Mouse (Mus musculus) midbrain, embryonic 16.5 days (tissue): Measurements from ENCODE around the gene Hps5. TPM values are rescaled to one million over a fixed set of nuclear protein-coding genes. Genes with fewer than 3 reads are reported as not detected.
A peak's percentile ranks its signal among the peaks of the same experiment; 100 is the strongest.
"Not testable (repeated sequence)": the region's sequence is repeated elsewhere in the genome, so short reads cannot be mapped to it uniquely, and the experiment has no call there.

ENCODE experiments used
- ATAC-seq: fragments of 200-750 bp; cut with Nextera tagmentation; 2 replicates; pipeline ENCODE4 v1.8.0; 2017; ENCODE audit warnings: moderate TSS enrichment
- H3K27ac ChIP-seq: fragments of 300-500 bp; sonication (generic); 2 replicates; pipeline ENCODE4 v1.5.1; 2014; ENCODE audit warnings: mild to moderate bottlenecking, low read length, mixed read lengths
- H3K27me3 ChIP-seq: fragments of 300-500 bp; sonication (generic); 2 replicates; pipeline ENCODE4 v1.6.1; 2014; ENCODE audit warnings: low read depth, low read length, mixed read lengths; ENCODE audit not compliant: control insufficient read depth, insufficient read depth
- H3K36me3 ChIP-seq: fragments of 300-500 bp; sonication (generic); 2 replicates; pipeline ENCODE4 v1.6.1; 2014; ENCODE audit warnings: mild to moderate bottlenecking, low read length, moderate library complexity, mixed read lengths; ENCODE audit not compliant: control insufficient read depth, insufficient read depth
- H3K4me1 ChIP-seq: fragments of 300-500 bp; sonication (generic); 2 replicates; pipeline ENCODE4 v1.6.1; 2014; ENCODE audit warnings: mild to moderate bottlenecking, low read length, mixed read lengths; ENCODE audit not compliant: control insufficient read depth, insufficient read depth
- H3K4me2 ChIP-seq: fragments of 300-500 bp; sonication (generic); 2 replicates; pipeline ENCODE4 v1.6.1; 2014; ENCODE audit warnings: mild to moderate bottlenecking, low read length, mixed read lengths
- H3K4me3 ChIP-seq: fragments of 300-500 bp; sonication (generic); 2 replicates; pipeline ENCODE4 v1.5.1; 2014; ENCODE audit warnings: low read depth, mild to moderate bottlenecking, low read length, moderate library complexity, mixed read lengths
- H3K9ac ChIP-seq: fragments of 300-500 bp; sonication (generic); 2 replicates; pipeline ENCODE4 v1.6.1; 2014; ENCODE audit warnings: low read depth, low read length, mixed read lengths
- H3K9me3 ChIP-seq: fragments of 300-500 bp; sonication (generic); replicated peaks from 2 replicates; pipeline ENCODE4 v1.6.1; 2014; ENCODE audit warnings: mild to moderate bottlenecking, low read length, mixed read lengths; ENCODE audit not compliant: control insufficient read depth, poor library complexity, severe bottlenecking
- WGBS: fragments of 180-500 bp; shearing (Covaris S2); extraction: QIAGEN DNeasy Blood & Tissue Kit; methylation state at CpG from one replicate; pipeline ENCODE4 v1.1.7; 2014; 5-methylcytosine and 5-hydroxymethylcytosine counted together
- polyA plus RNA-seq: library from polyadenylated mRNA; unstranded; fragments of >200 nt; fragmentation: Nextera tagmentation; extraction: Ambion mirVana; gene quantifications from 2 replicates; pipeline ENCODE4 v1.2.1, GENCODE M21; 2015

Gene Hps5
- polyA plus RNA-seq, 1 experiment from 2014 or later = 11.1 TPM

DNA sequence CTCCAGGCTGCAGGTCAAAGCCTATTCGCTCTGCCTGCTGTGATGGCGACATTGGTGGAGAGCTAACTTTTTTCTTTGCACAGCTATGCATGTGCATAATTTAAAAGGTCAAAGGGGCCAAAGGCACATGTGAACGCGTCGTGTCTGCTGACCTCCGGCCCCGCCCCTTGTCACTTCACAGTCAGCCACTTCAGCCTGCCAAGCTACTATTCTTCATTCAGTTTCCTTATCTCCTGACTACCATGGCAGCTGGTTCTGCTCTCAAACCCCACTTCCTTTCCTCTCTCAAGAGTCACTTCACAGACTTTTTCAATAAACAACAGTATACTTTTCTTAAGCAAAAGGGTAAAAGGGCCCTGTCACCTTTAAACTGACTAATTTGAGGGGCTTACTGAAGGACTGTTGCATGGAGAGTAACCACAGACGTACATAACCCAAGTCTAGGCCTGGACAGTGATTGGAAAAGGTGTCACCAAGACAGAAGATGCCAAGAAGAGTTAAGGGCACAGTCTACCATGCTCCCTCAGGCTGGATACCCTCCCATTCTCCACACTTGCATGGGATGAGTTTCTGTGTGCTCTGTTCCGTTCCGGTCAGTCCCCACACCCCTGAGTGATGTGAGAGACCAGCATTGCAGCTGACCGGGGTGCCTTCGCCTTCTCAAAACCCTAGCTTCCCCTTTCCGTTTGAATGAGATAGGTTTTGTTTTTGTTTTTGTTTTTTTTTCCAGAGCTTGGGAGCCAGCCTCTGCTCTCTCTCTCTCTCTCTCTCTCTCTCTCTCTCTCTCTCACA, 35.1 kb upstream of the Hps5 start:
- H3K27me3 ChIP-seq = no peaks in the 10 kb centered on the region
- no peaks in the 10 kb centered on the region for H3K36me3 ChIP-seq
- 65% methylated on average over 13 of the region's 13 CpGs for WGBS
- H3K4me2 ChIP-seq = no peak overlapping the region
- no peak overlapping the region for H3K9ac ChIP-seq
- no peak for ATAC-seq
- no peaks in the 10 kb centered on the region for H3K9me3 ChIP-seq
- H3K4me1 ChIP-seq = no peaks in the 10 kb centered on the region
- no peak overlapping the region for H3K4me3 ChIP-seq
- no peak overlapping the region for H3K27ac ChIP-seq

- 90% methylated on average over 12 of the region's 12 CpGs for WGBS
- no peak overlapping the region for H3K27ac ChIP-seq
- H3K27me3 ChIP-seq = no peaks in the 10 kb centered on the region
Measured at GRCm38 (mm10) chr7:46829911-46830310, 34.0 kb upstream of the Hps5 start.

GRCm38 (mm10) chr7:46827803-46828184, 31.9 kb upstream of the Hps5 start:
- WGBS = 90% methylated on average over 2 of the region's 2 CpGs
- ATAC-seq = no peak
- Histone ChIP-seq H3K27me3 (no peaks in the 10 kb centered on the region), H3K4me2 (no peak overlapping the region), H3K36me3 (peaks cover 9% of the 10 kb centered on the region), H3K4me1 (no peaks in the 10 kb centered on the region), H3K9me3 (no peaks in the 10 kb centered on the region), H3K27ac (no peak overlapping the region), H3K4me3 (no peak overlapping the region), H3K9ac (no peak overlapping the region)

More at GRCm38 (mm10) chr7:46829911-46830310, 34.0 kb upstream of the Hps5 start:
- Histone ChIP-seq H3K4me3 (no peak overlapping the region), H3K9ac (no peak overlapping the region), H3K9me3 (no peaks in the 10 kb centered on the region), H3K36me3 (no peaks in the 10 kb centered on the region), H3K4me1 (no peaks in the 10 kb centered on the region), H3K4me2 (no peak overlapping the region)
- no peak for ATAC-seq

DNA sequence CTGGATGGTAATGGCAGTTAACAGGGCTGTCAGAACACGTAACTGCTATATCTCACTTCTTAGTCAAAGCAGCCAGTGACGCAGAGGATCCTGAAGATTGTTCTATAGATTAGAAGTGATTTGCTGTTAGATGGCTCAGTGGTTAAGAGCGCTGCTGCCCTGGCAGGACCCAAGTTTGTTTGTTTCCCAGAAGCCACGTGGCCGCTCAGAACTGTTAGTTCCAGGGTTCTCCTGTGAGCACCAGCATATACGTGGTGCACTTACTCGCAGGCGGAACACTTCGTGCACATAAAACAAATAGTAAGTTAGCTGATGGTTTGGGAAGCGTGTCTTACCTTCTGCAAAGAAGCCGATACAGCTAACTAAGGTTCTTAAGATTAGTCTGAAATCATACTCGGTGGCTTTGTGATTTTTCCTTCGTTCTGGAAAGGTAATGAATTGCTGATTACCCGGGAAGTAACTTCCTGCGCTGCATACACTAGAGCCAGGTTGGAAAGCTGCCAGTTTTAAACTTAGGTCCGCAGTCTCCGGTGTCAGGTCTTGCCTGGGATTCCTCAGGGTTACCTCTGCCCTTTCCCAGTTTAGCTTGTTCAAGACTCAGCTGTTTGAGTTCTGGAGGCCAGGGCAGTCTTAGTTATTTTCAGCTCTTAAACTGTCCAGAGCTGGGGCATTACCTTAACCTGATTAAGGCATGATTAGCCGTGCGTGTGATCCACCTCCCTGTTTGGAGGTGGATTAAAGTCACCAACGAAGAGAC, 31.4 kb upstream of the Hps5 start:
- no peaks in the 10 kb centered on the region for H3K9me3 ChIP-seq
- H3K27ac ChIP-seq = no peak overlapping the region
- H3K4me1 ChIP-seq = no peaks in the 10 kb centered on the region
- no peak overlapping the region for H3K9ac ChIP-seq
- H3K36me3 ChIP-seq = peaks cover 14% of the 10 kb centered on the region
- no peak overlapping the region for H3K4me2 ChIP-seq
- no peak overlapping the region for H3K4me3 ChIP-seq
- H3K27me3 ChIP-seq = no peaks in the 10 kb centered on the region
- 81% methylated on average over 20 of the region's 20 CpGs for WGBS
- no peak for ATAC-seq

DNA sequence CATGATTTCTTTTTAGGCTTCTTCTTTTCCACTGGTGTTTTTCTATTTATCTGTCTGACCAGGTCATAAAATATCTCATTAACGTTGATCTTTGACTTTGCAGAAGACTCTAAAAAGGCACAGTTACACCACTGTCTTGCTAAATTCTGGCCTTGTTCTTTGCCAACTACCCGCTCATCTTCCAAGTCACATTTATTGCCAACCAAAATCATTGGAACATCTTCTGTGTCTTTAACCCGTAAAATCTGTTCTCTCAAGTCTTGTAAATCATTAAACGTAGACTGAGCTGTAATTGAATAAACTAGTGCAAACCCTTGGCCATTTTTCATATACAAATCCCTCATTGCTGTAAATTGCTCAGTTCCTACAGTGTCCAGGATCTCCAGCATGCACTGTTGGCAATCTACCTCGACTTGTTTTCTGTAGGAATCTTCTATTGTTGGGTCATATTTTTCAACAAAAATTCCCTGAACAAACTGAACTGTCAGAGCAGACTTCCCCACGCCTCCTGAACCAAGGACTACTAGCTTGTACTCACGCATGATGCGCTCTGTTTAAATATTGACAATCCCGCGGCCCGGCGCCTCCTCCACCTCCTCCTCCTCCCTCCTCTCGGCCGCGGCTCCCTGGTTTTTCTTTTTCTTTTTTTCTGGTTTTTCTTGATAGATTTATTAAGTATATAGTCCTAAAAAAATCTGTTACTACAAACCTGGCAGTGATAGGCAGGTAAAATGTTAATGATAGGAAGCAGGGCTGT, 25.2 kb upstream of the Hps5 start:
- not testable (repeated sequence) for H3K9me3 ChIP-seq, H3K9ac ChIP-seq, H3K4me3 ChIP-seq, H3K27me3 ChIP-seq, H3K27ac ChIP-seq, H3K4me2 ChIP-seq, H3K4me1 ChIP-seq, ATAC-seq
- 90% methylated on average over 15 of the region's 15 CpGs for WGBS
- peaks cover 41% of the 10 kb centered on the region for H3K36me3 ChIP-seq

DNA sequence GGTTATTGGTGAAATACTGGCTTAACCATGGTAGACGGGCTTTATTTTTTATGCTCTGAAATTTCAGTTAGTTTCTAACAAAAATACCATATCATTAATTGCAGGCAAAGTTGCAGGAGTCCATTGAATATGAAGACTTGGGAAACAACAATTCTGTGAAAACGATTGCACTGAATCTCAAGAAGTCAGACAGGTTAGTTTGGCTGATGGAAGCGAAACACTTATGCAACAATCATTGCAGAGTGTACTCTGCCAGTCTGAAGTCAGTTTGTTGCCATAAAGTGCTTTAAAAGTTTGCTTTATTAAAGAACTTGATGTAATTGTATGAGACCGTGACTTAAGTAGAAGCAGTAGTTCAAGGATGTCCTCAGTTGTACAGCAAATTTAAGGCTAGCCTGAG, 18.1 kb upstream of the Hps5 start:
- Histone ChIP-seq H3K9me3 (no peaks in the 10 kb centered on the region), H3K36me3 (peaks cover 40% of the 10 kb centered on the region), H3K9ac (no peak overlapping the region), H3K4me3 (no peak overlapping the region), H3K27me3 (no peaks in the 10 kb centered on the region), H3K4me2 (no peak overlapping the region), H3K4me1 (no peaks in the 10 kb centered on the region), H3K27ac (no peak overlapping the region)
- ATAC-seq = no peak
- WGBS = 94% methylated on average over 4 of the region's 4 CpGs

GRCm38 (mm10) chr7:46810325-46810724, 14.5 kb upstream of the Hps5 start:
- Histone ChIP-seq H3K9ac (no peak overlapping the region), H3K4me2 (no peak overlapping the region), H3K4me1 (no peaks in the 10 kb centered on the region), H3K9me3 (no peaks in the 10 kb centered on the region), H3K27ac (no peak overlapping the region), H3K27me3 (no peaks in the 10 kb centered on the region), H3K36me3 (peaks cover 29% of the 10 kb centered on the region), H3K4me3 (no peak overlapping the region)
- 98% methylated on average over 6 of the region's 6 CpGs for WGBS
- no peak for ATAC-seq

GRCm38 (mm10) chr7:46796779-46797178, 915 bp upstream of the Hps5 start:
- H3K36me3 ChIP-seq = peaks cover 11% of the 10 kb centered on the region
- peak overlapping the region; percentile 95 for H3K9ac ChIP-seq
- H3K9me3 ChIP-seq = no peaks in the 10 kb centered on the region
- ATAC-seq = no peak
- no peak overlapping the region for H3K27ac ChIP-seq
- H3K4me3 ChIP-seq = peak overlapping the region; percentile 97
- H3K4me2 ChIP-seq = peak overlapping the region; percentile 77
- WGBS = 60% methylated on average over 6 of the region's 6 CpGs
- no peaks in the 10 kb centered on the region for H3K27me3 ChIP-seq
- peaks cover 25% of the 10 kb centered on the region for H3K4me1 ChIP-seq
